Mouse (Mus musculus) intestine, embryonic 16.5 days (tissue): Measurements from ENCODE around the gene Pea15a. TPM values are rescaled to one million over a fixed set of nuclear protein-coding genes. Genes with fewer than 3 reads are reported as not detected.
A peak's percentile ranks its signal among the peaks of the same experiment; 100 is the strongest.

Experiments
- ATAC-seq: fragments of 200-750 bp; cut with Nextera tagmentation; 2 replicates; pipeline ENCODE4 v1.8.0; 2017; ENCODE audit warnings: moderate TSS enrichment, moderate library complexity
- H3K27ac ChIP-seq: fragments of 300-500 bp; sonication (generic); 2 replicates; pipeline ENCODE4 v1.5.1; 2014; ENCODE audit warnings: mild to moderate bottlenecking, low read length
- H3K27me3 ChIP-seq: fragments of 300-500 bp; sonication (generic); replicated peaks from 2 replicates; pipeline ENCODE4 v1.6.1; 2014; ENCODE audit warnings: low read length, control low read depth, mixed read lengths; ENCODE audit not compliant: control insufficient read depth, insufficient read depth
- H3K36me3 ChIP-seq: fragments of 300-500 bp; sonication (generic); 2 replicates; pipeline ENCODE4 v1.6.1; 2014; ENCODE audit warnings: low read length, control low read depth; ENCODE audit not compliant: control insufficient read depth, insufficient read depth
- H3K4me1 ChIP-seq: fragments of 300-500 bp; sonication (generic); 2 replicates; pipeline ENCODE4 v1.6.1; 2014; ENCODE audit warnings: low read length, control low read depth, mixed read lengths; ENCODE audit not compliant: control insufficient read depth, insufficient read depth
- H3K4me2 ChIP-seq: fragments of 300-500 bp; sonication (generic); 2 replicates; pipeline ENCODE4 v1.6.1; 2014; ENCODE audit warnings: low read depth, low read length, control low read depth
- H3K4me3 ChIP-seq: fragments of 300-500 bp; sonication (generic); 2 replicates; pipeline ENCODE4 v1.5.1; 2014; ENCODE audit warnings: mild to moderate bottlenecking, low read length
- H3K9ac ChIP-seq: fragments of 300-500 bp; sonication (generic); 2 replicates; pipeline ENCODE4 v1.6.1; 2014; ENCODE audit warnings: low read depth, low read length
- H3K9me3 ChIP-seq: fragments of 300-500 bp; sonication (generic); 2 replicates; pipeline ENCODE4 v1.6.1; 2016; ENCODE audit warnings: low read length, control low read depth; ENCODE audit not compliant: control insufficient read depth
- WGBS: fragments of 180-500 bp; shearing (Covaris S2); extraction: QIAGEN DNeasy Blood & Tissue Kit; methylation state at CpG from one replicate; pipeline ENCODE4 v1.1.7; 2014; 5-methylcytosine and 5-hydroxymethylcytosine counted together
- polyA plus RNA-seq: library from polyadenylated mRNA; unstranded; fragments of >200 nt; fragmentation: Nextera tagmentation; extraction: Ambion mirVana; gene quantifications from 2 replicates; pipeline ENCODE4 v1.2.1, GENCODE M21; 2015

The Pea15a gene
- polyA plus RNA-seq, 1 experiment from 2014 or later, result 81.3 TPM

DNA sequence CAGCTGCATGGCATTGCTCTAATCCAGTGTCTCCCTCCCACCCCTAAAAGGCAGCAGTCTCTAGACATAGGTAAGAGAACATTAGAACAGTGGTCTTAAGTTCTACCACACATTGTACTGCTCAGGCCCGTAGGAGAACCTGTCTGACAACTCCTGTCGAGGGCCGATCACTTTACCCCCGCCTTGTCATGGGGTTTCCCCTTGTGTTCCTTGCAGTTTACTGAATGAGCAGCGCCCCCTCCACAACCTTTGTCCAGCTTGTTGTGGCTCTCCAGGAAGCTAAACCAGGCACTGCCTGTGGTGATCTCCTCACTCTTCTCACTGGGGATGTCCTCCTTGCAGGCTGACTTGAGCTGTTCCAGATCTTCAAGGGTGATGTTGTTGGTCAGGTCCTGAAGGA, 6.4 kb downstream of the Pea15a start:
- H3K27ac ChIP-seq, result no peak overlapping the region
- H3K4me1 ChIP-seq, result peaks cover 38% of the 10 kb centered on the region
- ATAC-seq, result peak; percentile 58
- no peak overlapping the region for H3K4me3 ChIP-seq
- H3K36me3 ChIP-seq, result peaks cover 15% of the 10 kb centered on the region
- H3K4me2 ChIP-seq, result no peak overlapping the region
- 71% methylated on average over 5 of the region's 5 CpGs for WGBS
- H3K27me3 ChIP-seq, result no peaks in the 10 kb centered on the region
- H3K9me3 ChIP-seq, result no peaks in the 10 kb centered on the region
- H3K9ac ChIP-seq, result no peak overlapping the region

DNA sequence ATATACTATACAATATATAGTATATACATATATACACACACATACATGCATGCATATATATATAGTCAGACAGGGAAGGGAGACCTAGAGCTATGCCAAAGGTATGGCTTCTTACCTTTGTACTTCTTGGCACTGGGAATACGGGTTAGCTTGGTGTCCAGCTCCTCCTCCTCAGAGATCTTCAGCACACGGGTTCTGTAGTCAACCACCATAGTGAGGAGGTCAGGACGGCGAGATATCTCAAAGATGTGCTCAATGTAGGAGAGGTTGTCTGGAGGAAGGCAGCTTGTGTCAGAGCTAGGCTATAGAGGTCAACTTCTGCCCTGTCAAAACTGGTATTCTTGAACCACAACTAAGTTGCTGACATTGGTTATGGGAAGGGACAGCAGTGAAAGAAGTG, 7.6 kb downstream of the Pea15a start:
- H3K4me2 ChIP-seq, result no peak overlapping the region
- H3K36me3 ChIP-seq, result peaks cover 15% of the 10 kb centered on the region

DNA sequence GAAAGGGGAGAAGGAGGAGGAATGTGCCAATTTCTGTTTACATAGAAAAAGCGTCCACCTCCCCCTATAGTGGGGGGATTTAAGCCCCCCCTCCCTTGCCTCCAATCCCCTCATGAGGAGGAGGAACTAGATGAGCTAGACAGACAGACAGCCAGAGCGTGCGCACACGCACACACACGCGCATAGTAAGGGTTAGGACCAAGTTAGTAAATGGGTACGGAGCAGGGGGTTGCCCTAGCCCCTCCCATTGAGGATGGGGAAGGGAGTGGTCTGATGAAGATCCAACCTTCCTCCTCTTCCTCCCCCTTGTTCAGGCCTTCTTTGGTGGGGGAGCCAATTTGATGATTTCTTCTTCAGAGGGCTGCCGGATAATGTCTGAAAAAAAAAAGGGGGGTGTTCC, 8.3 kb downstream of the Pea15a start:
- Histone ChIP-seq H3K9ac (no peak overlapping the region), H3K27ac (no peak overlapping the region), H3K36me3 (peaks cover 15% of the 10 kb centered on the region), H3K4me3 (no peak overlapping the region), H3K27me3 (no peaks in the 10 kb centered on the region), H3K9me3 (no peaks in the 10 kb centered on the region), H3K4me2 (no peak overlapping the region), H3K4me1 (peaks cover 28% of the 10 kb centered on the region)
- ATAC-seq, result no peak
- 82% methylated on average over 8 of the region's 8 CpGs for WGBS

More for the DNA sequence above, 7.6 kb downstream of the Pea15a start:
- no peak overlapping the region for H3K27ac ChIP-seq
- no peak overlapping the region for H3K4me3 ChIP-seq
- H3K9ac ChIP-seq, result no peak overlapping the region
- WGBS, result 92% methylated on average over 4 of the region's 4 CpGs
- H3K9me3 ChIP-seq, result no peaks in the 10 kb centered on the region
- no peak for ATAC-seq
- H3K27me3 ChIP-seq, result no peaks in the 10 kb centered on the region
- H3K4me1 ChIP-seq, result peaks cover 34% of the 10 kb centered on the region

DNA sequence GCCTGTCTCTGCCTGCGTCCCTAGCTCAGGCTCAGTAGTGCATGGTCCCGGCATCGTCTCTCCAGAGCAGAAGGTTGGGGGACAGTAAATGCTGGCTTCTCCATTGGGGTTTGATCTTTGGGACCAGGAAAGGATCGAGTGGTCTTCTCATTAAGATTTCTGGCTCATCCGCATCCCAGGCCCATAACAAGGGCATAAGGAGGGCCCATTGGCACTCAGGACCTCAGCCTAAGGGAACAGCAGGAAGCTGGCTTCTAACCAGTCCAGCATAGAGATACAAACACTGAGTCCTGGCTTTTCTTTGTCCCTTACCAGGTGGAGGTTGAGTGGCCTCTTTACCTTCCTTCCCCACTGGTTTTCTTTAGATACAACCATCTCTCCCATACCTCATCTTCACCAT, 8.8 kb downstream of the Pea15a start:
- peaks cover 23% of the 10 kb centered on the region for H3K4me1 ChIP-seq
- WGBS, result 71% methylated on average over 5 of the region's 5 CpGs
- no peak for ATAC-seq
- H3K9me3 ChIP-seq, result no peaks in the 10 kb centered on the region
- H3K27me3 ChIP-seq, result no peaks in the 10 kb centered on the region
- no peak overlapping the region for H3K4me2 ChIP-seq
- H3K27ac ChIP-seq, result no peak overlapping the region
- peaks cover 15% of the 10 kb centered on the region for H3K36me3 ChIP-seq
- H3K4me3 ChIP-seq, result no peak overlapping the region
- no peak overlapping the region for H3K9ac ChIP-seq

DNA sequence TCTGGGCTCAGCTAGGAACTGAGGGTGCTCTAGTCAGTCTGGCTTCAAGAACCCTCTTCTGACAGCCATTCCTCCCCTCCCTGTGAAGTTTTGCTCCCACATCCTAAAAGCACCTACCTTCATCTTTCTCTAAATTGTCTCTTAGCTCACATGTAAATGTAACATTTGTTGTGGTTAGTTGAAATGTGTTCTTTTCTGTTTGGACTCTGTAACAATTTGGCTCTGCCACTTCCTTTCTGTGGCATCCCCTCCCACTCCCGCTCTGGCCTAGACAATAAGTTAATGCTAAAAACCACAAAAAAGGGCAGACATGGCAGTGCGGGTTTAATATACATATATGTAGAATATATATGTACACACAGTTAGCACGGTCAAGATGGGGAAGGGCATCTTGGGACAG, 9.5 kb downstream of the Pea15a start:
- ATAC-seq, result no peak
- peaks cover 15% of the 10 kb centered on the region for H3K36me3 ChIP-seq

DNA sequence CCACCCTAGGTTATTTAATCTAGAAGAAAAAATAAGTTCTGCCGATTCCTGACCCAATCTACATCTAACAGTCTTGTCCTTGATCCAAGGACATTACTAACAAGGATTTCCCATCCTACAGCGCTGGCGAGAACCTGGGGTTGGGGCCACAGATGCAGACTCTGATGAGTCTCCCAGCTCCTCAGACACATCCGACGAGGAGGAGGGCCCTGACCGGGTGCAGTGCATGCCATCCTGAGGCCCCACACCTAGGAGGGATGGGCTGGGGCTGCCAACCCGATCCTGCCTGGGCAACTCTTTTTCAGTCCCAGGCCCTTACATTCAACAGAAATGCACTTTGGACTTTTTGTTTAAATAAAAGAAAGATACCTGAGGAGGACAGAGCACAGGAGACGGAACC, 12.2 kb downstream of the Pea15a start:
- no peaks in the 10 kb centered on the region for H3K27me3 ChIP-seq
- no peak overlapping the region for H3K27ac ChIP-seq
- H3K4me2 ChIP-seq, result no peak overlapping the region
- 60% methylated on average over 8 of the region's 8 CpGs for WGBS
- H3K9ac ChIP-seq, result no peak overlapping the region
- H3K36me3 ChIP-seq, result peaks cover 13% of the 10 kb centered on the region
- 0 out of 2 replicates have a peak, but pooled peaks cover 6% of the 10 kb centered on the region for H3K4me1 ChIP-seq
- no peak overlapping the region for H3K4me3 ChIP-seq
- ATAC-seq, result peak; percentile 67
- no peaks in the 10 kb centered on the region for H3K9me3 ChIP-seq

More for the DNA sequence above, 9.5 kb downstream of the Pea15a start:
- no peaks in the 10 kb centered on the region for H3K9me3 ChIP-seq
- H3K27me3 ChIP-seq, result no peaks in the 10 kb centered on the region
- peaks cover 16% of the 10 kb centered on the region for H3K4me1 ChIP-seq
- H3K9ac ChIP-seq, result no peak overlapping the region
- 91% methylated on average over 3 of the region's 3 CpGs for WGBS
- no peak overlapping the region for H3K4me3 ChIP-seq
- no peak overlapping the region for H3K27ac ChIP-seq
- H3K4me2 ChIP-seq, result no peak overlapping the region

DNA sequence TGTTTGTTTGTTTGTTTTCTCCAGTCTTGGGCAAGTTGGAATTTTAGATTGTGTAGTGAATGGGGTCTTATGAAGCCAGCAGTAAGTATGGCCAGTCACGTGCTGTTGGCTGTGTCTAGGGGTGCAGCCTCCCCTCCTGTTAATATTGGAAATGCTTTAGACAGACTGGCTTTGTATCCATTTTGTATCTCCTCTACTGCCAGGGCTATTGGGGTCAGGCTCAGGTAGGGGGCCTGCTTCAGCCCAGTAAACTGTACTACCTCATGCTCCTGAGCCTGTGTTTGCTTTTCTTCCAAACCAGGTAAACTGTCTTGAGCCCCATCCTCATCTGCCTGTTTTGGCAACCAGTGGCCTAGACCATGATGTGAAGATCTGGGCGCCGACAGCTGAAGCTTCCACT, 14.4 kb downstream of the Pea15a start:
- no peaks in the 10 kb centered on the region for H3K27me3 ChIP-seq
- no peak overlapping the region for H3K27ac ChIP-seq
- 0 out of 2 replicates have a peak, but pooled peaks cover 6% of the 10 kb centered on the region for H3K4me1 ChIP-seq
- peaks cover 10% of the 10 kb centered on the region for H3K36me3 ChIP-seq
- 80% methylated on average over 3 of the region's 3 CpGs for WGBS
- no peak overlapping the region for H3K4me3 ChIP-seq
- no peaks in the 10 kb centered on the region for H3K9me3 ChIP-seq
- no peak for ATAC-seq
- no peak overlapping the region for H3K4me2 ChIP-seq
- H3K9ac ChIP-seq, result no peak overlapping the region

DNA sequence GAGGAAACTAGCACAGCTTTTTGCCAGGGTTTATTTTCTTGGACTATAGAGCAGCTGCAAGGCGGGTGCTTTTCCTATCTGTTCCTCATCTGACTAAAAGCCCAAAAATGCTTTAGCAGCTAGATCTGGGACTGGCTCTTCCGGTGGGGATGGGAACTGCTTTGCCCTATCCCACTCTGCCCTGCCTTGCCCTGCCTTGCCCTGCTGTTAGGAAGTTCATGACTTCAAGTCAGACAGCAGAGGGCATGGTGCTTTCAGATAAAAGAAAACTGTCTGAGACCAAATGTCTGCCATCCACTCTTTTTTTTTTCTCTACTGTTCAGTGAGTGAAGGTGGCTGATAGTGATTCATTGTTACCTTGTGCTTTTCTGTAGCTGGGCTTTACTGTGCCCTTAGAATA, 15.0 kb downstream of the Pea15a start:
- Histone ChIP-seq H3K36me3 (peaks cover 11% of the 10 kb centered on the region), H3K4me1 (0 out of 2 replicates have a peak, but pooled peaks cover 6% of the 10 kb centered on the region), H3K9ac (no peak overlapping the region), H3K9me3 (no peaks in the 10 kb centered on the region), H3K4me3 (no peak overlapping the region), H3K27ac (no peak overlapping the region), H3K4me2 (no peak overlapping the region), H3K27me3 (no peaks in the 10 kb centered on the region)
- WGBS, result 86% methylated on average over 2 of the region's 2 CpGs
- ATAC-seq, result no peak

DNA sequence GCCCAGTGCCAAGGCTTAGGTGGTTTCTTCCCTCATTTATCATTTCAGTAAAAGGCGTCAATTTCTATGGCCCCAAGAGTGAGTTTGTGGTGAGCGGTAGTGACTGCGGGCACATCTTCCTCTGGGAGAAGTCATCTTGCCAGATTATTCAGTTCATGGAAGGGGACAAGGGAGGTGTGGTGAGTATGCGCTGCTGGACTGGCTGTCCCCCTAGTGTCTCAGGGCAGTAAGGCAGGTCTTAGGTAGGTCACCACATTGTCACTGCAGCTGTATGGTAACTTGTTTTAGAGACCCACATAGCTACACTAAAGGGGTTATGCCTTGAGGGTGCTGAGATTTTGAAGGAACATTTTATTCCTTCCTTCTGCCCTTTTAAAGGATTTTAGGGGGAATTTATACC, 17.7 kb downstream of the Pea15a start:
- no peak overlapping the region for H3K4me3 ChIP-seq
- no peaks in the 10 kb centered on the region for H3K4me1 ChIP-seq
- peaks cover 12% of the 10 kb centered on the region for H3K36me3 ChIP-seq
- 63% methylated on average over 4 of the region's 4 CpGs for WGBS
- H3K27me3 ChIP-seq, result no peaks in the 10 kb centered on the region
- H3K9me3 ChIP-seq, result no peaks in the 10 kb centered on the region
- H3K27ac ChIP-seq, result no peak overlapping the region
- H3K9ac ChIP-seq, result no peak overlapping the region
- H3K4me2 ChIP-seq, result no peak overlapping the region
- no peak for ATAC-seq
